Mouse (Mus musculus): ENCODE measurements around the gene Cmklr1.

Gene Cmklr1

DNA sequence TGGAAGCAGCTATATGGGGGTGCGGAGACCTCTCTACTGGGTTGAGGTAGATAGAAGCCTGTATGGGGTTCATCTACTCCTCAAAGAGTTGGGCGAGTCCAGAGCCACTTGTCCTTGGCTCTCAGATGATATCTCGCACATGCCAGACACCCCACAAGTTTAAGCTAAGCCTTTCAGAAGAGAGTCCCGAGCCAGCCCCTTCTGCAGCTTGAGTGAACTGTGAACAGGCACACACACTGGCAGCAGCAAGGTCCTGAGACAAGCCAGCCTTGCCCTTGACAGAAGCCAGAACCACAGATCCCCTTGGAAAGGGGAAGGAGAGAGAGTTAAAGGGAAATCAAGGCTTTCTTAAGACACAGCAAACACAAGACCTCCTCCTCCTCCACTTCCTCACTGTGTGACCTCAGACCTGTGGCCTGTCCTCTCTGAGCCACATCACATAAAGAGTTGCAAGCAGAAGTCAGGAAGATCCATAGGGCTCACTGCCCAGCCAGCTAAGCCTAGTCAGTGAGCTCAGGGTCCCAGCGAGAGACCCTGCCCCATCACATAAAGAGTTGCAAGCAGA lies 1.5 kb downstream of the Cmklr1 start:
- peak; percentile 96 for DNase-seq

DNA sequence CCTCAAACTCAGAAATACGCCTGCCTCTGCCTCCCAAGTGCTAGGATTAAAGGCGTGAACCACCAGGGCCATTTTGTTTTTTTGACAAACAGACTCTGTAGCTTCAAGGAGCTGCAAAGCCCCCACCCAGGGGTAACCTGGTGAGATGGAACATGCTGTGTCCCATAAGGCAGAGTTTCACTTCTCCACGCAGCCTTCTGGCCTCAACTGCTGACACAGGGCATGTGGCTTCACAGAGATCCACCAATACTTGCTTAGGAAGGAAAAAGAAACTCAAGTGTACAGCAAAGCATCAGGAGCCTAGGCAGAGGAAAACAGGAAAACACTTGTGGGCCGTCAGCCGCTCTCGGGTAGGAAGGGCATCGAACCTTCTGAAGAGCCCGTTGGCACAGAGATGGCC lies 3.1 kb downstream of the Cmklr1 start:
- peak; percentile 98 for DNase-seq

DNA sequence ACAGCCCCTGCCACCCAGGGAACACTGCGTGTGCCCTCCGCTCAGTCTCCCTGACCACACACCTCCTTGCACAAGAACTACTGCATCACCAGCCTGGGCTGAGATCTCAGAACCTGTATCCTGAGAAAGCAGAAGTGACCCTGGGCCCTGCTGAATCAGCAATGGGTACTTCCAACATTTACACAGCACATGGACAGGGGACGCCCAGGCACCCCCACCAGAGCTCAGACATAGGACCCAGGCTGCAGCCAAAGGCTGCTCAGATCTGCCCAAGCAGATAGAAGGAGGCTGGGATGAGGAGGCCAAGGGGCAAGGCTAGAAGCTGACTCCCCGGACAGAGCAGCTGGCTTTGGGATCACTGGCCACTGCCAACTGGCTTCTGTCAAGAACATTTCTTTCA lies 5.7 kb downstream of the Cmklr1 start:
- peak; percentile 98 for DNase-seq

DNA sequence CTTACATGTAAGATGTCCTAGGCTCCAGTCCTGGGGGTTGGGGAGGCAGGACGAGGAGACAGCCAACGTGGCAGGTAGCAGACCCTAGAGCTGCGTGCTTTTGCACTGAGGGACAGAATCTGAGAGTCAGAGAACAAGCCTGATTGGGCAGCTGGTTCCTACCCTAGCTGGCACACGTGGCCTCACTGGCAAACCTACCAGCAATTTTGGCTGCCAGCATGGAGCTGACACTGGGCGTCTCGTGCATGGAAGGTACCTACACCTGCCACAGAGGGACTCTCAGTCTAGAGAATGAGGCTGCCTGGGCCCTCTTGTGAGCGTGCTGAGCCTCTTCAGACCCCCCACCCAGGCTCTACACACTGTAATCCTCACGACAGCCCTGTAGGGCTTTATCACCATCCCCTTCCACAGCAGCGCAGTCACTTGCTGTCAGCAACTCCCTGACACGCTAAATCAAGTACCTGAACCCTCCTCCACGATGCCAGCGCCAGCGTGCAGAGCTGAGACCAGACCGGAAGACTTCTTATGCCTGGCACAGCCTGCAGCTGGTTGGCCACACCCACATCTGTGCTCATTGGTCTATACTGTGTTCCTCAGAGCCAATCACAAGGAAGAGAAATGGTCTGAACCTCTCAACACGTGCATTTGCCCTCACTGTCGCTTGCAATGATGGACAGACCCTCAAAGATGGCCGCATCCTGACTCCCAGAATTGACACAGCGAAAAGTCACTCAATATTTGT lies 6.9 kb downstream of the Cmklr1 start:
- DNase-seq = peak; percentile 95

DNA sequence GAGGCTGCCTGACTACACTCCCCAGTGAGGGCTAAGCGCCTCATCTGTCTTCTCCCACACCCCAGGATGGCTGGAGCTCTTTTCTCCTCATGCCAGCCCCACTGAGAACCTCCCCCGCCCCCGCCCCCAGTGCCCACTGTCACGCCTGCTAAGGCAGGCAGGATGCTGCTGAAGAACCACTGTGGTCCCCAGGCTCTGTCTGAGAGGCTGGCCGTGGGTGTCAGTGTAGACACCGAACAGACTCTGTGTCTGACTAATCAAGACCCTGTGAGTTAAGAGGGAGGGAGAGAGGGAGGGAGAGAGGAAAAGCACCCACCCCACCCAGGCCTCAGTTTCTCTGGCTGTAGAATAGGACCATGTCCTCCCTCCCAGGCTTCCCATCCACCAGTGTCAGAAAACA lies 9.2 kb downstream of the Cmklr1 start:
- no peak for DNase-seq

DNA sequence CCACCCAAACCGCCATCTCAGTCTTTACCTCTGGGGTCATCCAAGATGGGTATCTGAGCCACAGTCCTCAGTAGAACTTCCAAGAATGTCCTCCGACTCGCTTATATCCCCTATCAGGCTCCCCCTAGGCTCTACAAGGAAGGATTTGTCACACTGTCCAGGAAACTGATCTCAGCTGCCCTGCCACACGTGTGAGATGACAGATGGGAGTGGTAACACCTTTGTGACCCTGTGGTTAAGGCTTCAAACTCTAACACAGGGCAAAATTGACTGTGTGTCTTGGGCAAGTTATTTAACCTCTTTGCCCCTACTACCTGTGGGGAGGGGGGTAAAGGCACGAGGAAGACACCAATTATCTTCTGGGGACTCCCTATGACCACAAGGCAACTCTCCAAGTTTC lies 11.1 kb downstream of the Cmklr1 start:
- DNase-seq = no peak

DNA sequence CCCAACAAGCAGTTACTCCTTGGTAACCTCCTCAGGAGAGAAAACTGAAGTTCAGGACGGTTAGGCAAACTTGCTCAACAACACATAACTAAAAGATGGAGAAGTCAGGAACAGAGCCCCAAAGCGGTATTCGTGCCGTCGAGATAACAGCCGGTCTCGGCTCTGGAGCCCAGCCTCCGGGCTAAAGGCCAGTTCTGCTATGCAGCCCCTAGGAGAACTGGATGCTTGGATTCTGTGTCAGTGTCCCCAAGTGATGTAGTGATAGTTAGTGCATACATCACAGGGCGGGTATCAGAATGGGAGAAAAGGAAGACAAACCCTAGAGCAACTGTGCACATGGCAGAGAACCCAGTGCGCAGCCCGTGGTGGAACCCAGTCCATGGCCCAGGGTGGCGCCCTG lies 12.2 kb downstream of the Cmklr1 start:
- peak; percentile 92 for DNase-seq

DNA sequence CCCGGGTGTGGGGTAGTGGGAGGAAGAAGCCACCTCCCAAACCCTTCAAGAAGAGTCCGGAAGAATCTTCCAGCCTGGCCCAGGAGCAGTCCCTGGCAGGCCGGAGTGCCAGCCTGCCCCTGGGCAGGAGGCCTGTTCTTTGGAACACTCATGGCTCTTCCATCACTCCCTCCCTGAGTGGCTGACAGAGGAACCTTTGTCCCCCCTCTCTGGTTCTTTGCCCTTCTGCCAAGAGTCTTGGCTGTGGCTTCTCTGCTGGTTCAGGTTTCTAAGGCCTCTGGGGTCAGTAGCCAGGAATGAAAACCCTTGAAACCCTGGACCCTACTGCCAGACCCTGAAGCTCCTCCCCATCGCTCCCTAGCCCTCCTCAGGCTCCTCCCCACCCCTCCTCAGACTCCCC lies 12.6 kb downstream of the Cmklr1 start:
- no peak for DNase-seq

DNA sequence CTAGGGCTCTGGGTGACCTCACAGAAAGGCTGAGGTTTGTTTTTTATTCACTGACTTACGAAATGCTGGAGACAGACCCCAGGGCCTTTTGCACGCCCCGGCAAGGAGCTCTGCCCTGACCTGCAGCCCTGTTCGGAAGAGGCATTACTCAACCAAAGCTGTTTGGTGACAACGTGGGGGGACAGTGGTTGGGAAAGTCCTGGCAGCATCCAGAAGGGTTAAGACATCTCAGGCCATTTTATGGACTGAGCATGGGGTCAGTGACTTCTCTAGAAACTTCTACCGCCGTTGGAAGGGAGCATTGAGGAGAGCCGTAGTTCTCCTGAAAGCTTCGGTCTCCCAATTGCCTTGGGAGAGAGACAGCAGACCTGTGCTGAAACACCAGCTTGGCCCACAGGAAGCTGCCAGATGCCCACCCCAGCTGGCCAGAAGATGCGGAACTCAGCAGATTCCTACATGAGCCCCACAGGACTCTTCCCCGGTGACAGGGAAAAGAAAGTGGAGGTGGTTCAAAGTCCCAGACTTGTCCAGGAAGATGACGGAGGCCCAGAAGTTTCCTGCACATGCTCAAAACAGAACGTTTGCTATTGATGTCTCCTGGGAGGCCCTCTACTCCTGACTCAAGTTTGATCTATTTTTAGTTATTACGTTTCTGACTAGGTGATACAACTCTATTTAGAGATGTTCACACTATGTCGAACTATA lies 14.2 kb downstream of the Cmklr1 start:
- DNase-seq = peak; percentile 97

DNA sequence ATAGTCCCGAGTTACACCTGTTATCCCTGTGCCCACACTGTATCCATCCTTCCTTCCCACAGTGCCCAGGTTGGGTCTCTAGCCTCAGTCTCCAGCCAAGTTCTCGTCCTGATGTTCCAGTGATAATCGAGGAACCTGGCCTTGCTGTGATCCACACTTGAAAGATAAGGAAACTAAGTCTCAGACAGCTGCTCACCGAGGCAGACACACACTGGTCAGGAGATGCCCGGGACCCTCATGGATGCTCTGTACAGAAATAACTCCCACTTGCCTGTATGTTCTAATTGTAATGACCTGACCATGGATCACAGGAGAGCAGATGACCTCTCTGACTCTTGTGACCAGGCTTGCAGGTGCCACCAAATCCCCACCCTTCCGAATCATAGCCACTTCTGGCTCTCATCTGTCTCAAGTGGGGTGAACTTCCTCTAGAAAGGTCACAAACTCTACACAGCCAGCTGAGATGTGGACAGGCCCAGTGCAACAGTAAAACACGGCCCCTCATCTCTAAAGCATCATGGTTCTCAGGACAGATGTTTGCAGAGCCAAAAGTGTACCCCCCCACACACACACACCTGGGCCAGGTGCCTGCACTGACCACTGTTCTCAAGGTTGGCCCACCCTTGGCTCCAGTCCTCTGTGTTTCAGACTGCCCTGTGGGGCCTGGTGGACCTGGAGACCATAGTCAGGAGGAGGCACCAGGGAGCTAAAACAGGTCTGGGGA lies 15.2 kb downstream of the Cmklr1 start:
- DNase-seq = peak; percentile 94

DNA sequence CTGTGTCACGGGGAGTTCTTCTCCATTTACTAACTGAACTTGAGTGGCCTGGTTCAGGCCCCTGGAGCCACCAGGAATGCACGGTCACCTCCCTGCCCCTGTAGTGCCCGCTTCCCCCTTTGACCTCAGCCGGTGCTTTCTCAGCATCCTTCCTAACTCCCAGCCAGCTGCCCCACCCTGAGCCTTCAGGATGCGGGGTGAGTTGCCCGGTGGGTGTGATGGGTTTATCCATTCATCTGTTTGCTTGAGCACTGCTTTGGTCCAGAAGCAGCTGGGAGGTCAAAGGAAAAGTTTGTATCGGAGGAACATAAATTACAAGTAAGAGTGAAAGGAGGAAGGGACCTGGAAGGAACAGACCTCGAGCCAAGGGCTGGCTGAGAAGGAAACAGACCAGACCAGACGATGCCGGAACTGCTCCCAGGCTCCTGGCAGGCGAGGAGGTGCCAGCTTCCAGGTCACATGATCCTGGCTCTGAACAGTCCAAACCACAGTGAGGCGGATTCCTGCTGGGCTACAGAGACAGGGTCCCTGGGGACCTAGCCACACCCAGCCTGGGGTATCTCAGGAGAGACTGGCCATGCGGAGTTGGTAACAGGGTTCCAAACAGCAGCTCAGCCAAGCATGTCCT lies 16.1 kb downstream of the Cmklr1 start:
- DNase-seq = peak; percentile 98

DNA sequence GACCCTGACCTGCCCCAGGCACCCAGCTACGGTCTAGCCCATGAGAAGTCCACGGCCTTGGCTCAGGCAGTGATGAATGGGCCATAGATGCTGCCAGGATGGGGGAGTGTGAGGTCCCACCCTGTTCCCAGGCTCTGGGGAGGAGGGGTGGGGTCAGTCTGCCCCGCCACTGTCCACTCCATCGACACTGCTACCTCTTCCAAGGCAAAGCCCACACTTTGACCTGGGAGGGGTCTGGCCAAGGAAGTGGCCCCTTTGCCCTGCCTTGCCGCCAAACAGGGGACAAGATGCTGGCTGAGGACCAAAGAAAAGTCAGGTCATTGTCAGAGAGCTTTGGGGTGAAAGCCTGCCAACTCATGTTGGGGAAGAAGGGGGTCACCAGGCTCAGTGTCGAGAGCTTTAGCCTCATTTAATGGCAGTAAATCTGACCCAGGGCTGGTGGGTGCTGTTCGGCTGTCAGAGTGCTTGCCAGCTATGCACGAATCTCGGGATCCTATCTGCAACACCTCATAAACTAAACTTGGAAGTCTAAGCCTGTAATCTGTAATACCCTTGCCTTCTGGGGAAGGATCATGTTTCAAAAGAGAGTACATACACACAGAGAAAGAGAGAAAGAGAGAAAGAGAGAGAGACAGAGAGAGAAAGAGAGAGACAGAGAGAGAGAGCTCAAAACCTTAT lies 17.1 kb downstream of the Cmklr1 start:
- peak; percentile 96 for DNase-seq

DNA sequence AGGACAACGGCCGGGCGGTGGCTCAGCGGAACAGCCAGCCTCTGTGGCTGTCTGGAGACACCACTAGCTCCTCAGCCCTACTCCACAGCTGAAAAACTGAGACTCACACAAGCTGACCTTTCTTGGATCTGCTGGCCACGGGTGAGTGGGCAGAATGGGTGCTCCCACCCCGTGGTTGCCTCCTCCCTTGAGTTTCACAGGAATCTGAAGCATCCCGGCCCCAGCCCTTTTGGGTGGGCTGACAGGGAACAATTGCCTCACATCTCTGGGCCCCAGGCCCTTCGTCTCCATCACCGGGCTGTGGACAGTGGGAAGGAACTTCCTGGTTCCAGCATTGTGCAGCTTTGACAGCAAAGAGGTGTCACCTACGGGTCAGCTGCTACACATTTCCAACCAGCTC lies 20.1 kb downstream of the Cmklr1 start:
- no peak for DNase-seq

DNA sequence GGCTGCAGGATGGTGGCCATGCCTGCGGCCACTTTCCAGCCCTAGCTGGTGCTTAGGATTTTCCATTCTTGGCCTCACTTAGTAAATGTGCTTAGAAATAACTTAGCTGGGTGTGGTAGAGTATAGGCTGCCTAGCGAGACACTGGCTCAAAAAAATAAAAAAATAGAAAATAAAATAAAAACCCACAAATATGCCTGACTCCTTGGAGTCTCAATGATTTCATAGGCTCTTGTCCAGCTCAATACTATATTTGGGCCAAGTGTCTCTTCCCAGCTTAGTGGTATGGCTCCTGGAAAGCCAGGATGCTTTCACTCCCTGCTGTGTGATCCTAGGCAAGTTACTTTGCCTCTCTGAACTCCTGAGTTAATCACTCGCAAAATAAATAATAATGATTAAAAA lies 21.0 kb downstream of the Cmklr1 start:
- no peak for DNase-seq

DNA sequence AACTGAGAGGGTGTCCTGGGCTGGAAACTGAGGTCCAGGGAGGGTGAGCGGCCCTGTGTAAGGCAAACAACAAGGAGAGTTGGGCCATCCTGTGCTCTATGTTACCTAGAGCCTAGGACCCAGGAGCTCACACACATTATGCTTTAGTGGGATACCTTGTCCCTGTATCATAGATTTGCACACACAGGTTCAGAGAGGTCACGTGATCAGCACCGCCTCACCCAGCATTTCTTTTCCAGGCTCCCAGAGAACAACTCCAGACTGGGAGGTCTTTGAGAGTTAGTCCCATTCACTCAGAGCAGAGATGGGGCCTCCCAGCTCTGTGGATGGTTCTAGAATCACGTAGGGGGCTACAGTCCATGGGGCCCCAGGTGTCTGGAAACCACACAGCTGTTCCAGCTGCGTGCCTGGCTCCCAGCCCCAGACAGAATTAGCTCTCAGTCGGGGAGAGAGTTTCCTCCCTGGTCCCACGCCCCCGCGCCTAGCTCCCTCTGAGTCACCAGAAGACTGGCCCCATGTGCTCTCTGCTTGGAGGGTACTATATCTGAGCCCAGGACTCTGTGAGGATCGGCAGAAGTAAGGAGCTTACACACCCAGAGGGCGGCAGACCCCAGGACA lies 22.3 kb downstream of the Cmklr1 start:
- peak; percentile 97 for DNase-seq

DNA sequence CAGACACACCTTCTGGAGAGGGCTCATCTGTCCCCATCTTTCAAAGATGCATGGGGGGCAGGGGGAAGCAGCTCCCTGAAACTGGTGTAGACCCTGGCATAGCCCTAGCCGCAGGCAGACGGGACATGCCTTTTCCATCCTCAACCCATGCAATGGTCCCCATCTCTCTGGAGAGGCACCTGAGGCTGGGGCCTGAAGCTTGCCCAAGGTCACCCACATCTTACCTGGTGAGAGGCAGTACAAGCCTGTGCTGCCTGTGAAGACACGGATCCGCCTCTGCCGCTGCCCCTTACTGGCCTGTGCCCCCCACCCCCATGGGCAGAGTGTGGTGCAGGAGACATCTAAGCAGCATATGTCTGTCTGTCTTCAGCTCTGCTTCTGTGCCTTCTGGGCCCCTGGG lies 23.2 kb downstream of the Cmklr1 start:
- DNase-seq = peak; percentile 91

DNA sequence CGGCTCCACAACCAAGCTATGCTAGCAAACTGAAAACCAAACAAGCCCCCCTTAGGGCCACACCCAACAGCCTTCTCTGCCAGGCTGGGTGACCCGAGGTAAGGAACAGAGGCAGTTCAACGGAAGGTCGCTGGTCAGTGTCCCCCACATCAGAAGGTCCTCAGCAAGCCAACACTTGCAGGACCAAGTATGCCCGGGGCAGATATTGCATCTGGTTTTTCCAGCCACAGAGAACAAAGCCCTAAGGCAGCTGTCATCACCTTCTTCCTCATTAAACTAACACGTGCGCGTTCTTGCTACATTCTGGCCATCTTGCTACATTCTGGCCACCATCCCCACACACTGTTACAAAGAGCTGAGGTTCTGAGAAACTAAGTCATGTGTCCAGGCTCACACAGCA lies 23.9 kb downstream of the Cmklr1 start:
- peak; percentile 88 for DNase-seq

DNA sequence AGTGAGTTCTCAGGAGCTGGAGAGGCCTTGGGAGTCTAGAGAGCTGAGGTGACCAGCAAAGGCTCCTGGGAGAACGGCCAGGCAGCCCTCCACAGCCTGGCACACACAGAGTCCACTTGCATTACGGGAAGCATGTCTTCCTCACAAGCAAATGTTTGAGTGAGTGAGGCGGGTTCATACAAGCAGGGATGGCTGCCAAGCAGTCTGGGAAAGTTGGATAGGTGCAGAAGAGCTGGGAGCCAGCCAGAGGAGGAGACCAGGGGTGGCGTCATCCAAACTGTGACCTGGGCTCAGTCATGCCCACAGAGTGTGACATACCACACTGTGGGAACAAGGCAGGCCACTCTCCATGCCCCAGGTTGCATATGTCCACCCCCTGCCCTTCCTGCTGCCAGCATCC lies 25.2 kb downstream of the Cmklr1 start:
- peak; percentile 92 for DNase-seq

DNA sequence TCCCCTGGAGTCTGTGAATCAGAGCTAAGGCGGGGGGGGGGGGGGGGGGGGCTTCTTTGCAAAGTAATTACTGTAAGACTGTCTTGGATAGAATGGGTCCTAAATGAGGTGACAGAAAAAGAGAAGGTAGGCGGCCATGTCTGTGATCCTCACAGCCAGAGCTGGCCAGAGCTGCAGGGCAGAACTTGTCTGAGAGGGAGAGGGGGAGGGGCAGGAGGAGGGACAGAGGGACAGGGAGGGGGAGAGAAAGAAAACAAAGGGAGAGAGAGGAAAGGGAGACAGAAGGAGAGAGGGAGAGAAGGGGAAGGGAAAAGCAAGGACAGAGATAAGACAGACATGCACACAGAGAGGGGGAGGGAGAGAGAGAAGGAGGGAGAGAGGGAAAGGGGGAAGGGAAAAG lies 27.2 kb downstream of the Cmklr1 start:
- DNase-seq = no peak

DNA sequence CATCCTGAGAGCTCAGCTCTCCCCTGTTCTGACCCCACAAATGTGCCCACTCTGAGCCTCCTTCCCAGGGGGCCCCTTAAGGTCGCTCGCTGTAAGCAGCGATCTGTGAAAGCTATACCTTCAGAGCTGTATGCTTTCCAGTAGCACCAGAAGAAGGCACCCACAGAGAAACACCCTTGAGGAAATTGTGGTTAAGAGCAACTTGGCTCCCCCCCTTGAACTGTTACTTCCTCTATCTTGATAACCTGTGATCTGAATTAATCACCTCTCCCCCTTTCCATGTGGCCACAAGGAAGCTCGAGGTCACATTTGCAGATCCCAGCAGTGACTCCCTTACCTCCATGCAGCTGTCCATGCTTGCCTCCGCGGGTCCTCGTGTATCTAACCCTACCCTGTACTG lies 29.2 kb downstream of the Cmklr1 start:
- peak; percentile 91 for DNase-seq

DNA sequence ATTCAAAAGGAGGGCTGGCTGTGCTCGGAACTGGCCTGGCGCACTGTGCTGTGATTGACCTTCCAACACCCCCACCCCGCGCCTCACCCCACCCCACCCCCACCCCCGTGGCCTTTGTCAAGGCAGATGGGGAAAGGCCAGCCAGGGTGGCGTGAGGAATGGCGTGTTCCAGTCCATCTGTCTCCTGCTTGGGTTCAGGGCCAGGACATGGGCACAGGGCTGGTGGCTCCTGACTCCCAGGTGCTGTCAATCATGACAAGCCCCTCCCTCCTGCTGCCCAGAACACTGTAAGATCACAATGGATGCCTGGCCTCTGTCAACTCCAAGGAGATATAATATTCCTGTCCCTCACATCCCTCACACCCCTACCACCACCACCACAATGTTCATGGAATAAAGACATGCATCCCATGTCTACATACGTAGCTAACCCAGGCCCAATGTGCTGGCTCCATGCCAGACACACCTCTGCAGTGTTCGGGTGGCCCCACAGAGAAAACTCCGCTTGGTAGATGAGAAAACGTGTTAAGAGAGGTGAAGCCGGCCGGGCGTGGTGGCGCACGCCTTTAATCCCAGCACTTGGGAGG lies 30.0 kb downstream of the Cmklr1 start:
- peak; percentile 88 for DNase-seq

DNA sequence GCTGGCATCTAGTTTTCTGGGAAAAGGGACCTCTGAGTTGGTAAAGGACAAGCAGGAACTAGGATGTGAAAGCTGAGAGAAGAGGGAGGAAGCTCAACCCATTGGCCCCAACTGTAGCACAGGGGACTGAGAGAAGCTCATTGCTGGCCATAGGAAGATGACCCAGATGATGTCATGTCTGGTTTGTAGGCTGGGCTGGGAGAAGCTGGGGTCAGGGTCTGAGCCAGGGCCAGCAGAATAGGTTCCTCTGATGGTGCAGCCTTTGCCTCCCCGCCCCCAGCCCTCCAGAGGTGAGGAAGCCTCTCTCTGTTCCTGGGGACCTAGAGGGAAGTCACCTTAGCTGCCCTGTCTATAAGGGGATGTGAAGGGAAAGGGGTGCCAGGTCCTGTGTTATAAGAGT lies 31.1 kb downstream of the Cmklr1 start:
- DNase-seq = peak; percentile 93
